Mouse (Mus musculus): ENCODE data around the gene Mafb.

DNA sequence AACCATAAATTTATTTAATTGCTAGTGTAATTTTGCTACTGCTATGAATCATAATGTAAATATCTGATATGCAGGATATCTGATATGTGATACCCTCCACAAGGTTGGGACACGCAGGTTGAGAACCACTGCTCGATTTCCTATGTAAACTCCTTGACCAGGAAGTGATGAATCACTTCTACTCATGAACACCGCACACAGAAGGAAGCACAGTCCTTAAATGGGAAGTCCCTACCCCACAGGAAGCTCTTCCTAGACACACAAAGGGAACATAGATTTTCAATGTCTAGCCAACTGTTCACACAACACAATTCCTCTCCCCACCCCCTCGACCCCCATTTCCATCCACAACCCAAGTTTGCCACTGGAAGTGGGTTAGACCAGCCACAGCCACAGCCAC lies 48.6 kb downstream of the Mafb start:
- TF ChIP-seq POLR2A (IDR thresholded peaks at IDR 0.05; ENCODE audit: borderline replicate concordance, insufficient read depth, low read length), result no peak
- TF ChIP-seq CTCF (IDR thresholded peaks at IDR 0.05; ENCODE audit: borderline replicate concordance, insufficient read depth, low read depth, low read length), result no peak
